Mouse (Mus musculus) cortical plate, adult 2 months (tissue): ENCODE results near the gene Ncl. TPM values are rescaled to one million over a fixed set of nuclear protein-coding genes. Genes with fewer than 3 reads are reported as not detected.
A peak's percentile ranks its signal among the peaks of the same experiment; 100 is the strongest.

Experiments used
- H3K27ac ChIP-seq: fragments of 200-500 bp; 2 replicates; pipeline ENCODE4 v1.5.1; 2012; ENCODE audit warnings: low read length, control low read depth, inconsistent platforms; ENCODE audit not compliant: insufficient read depth
- H3K4me1 ChIP-seq: fragments of 200-500 bp; 2 replicates; pipeline ENCODE4 v1.6.1; 2011; ENCODE audit warnings: low read length; ENCODE audit not compliant: control insufficient read depth, insufficient read depth
- H3K4me3 ChIP-seq: fragments of 200-500 bp; 2 replicates; pipeline ENCODE4 v1.5.1; 2011; ENCODE audit warnings: mild to moderate bottlenecking, low read length, control low read depth; ENCODE audit not compliant: insufficient read depth
- CTCF ChIP-seq: fragments of 200-500 bp; IDR thresholded peaks from 2 replicates; pipeline ENCODE4 v1.5.1; 2011; ENCODE audit warnings: mild to moderate bottlenecking, control low read depth, low read length; ENCODE audit not compliant: insufficient read depth; ENCODE audit errors: extremely low read depth
- POLR2A ChIP-seq: fragments of 200-500 bp; IDR thresholded peaks from 2 replicates; pipeline ENCODE4 v1.6.1; 2011; ENCODE audit warnings: mild to moderate bottlenecking, low read length, control low read depth; ENCODE audit not compliant: insufficient read depth; ENCODE audit errors: extremely low read depth
- polyA plus RNA-seq: library from polyadenylated mRNA; depleted of rRNA; stranded (reverse); fragments of >200 nt; gene quantifications from 2 replicates; pipeline ENCODE4 v1.2.3, GENCODE M21; 2012

Ncl gene
- polyA plus RNA-seq, 1 experiment, result 103 TPM

DNA sequence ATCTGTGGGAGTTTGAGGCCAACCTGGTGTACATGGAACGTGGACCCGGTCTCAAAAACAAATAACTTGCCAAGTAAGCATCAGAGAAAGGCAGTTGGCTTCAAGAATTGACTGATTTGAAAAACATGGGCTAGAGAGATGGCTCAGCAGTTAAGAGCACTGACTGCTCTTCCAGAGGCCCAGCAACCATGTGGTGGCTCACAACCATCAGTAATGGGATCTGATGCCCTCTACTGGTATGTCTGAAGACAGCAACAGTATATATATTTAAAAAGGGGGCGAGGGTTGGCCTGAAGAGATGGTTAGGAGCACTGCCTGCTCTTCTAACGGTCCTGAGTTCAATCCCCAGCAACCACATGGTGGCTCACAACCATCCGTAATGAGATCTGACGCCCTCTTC is 4.5 kb upstream of the Ncl start:
- no peak overlapping the region for H3K27ac ChIP-seq
- peaks cover 7% of the 10 kb centered on the region for H3K4me1 ChIP-seq
- no peak overlapping the region for H3K4me3 ChIP-seq
- TF ChIP-seq CTCF (peak; percentile 26), POLR2A (no peak)

DNA sequence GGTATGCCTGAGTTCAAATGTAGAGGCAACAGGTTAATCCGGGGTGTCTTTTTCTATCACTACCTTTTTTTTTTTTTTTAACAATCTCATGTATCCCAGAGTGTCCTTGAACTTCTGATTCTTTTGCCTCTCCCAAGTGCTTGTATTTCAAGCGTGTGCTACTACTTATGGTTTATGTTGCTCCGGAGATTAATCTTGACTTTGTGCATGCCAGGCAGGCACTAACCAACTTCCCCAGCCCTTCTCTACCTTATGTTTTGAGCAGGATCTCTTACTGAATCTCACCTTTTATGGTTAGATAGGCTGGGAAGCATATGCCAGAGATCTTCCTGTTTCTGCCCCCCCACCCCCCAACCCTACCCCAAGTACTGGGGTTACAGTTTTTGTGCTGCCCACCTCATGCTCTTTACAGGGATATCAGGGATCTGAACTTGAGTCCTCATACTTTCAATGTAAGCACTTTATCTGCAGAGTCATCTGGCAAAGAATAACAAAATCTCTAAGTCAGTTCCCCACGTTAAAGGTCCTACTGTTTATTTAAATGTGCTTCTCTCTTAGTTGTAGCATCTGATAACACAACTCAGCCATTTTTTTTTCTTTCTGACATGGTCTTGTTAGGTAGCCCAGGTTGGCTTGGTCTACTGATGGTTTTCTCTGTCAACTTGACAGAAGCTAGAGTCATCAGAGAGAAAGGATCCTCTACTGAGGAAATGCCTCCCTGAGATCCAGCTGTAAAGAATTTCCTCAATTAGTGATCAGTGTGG is 2.8 kb upstream of the Ncl start:
- no peak for TF ChIP-seq POLR2A
- no peak for TF ChIP-seq CTCF
- Histone ChIP-seq H3K27ac (no peak overlapping the region), H3K4me1 (peaks cover 9% of the 10 kb centered on the region), H3K4me3 (no peak overlapping the region)

DNA sequence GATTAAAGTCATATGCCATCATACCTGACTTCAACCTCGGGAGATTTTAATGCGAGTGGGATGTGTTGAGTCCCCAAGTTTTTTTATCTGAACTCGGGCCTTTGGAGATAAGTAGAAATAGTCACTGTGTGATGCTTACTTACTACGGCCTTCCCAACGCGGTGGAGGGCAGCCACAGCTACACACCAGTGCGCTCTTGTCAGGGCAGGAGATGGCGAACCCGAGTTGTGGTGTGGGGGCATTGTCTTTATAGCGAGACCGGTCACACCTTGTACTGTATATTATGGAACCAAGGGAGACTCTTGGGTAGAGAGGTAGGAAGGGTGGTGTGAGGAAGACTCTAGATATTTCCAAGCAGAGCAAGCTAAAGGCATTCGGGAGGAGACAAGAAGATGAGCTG is 1.2 kb upstream of the Ncl start:
- TF ChIP-seq CTCF, result no peak
- no peak for TF ChIP-seq POLR2A
- Histone ChIP-seq H3K4me1 (peaks cover 9% of the 10 kb centered on the region), H3K4me3 (peak overlapping the region; percentile 71), H3K27ac (no peak overlapping the region)

DNA sequence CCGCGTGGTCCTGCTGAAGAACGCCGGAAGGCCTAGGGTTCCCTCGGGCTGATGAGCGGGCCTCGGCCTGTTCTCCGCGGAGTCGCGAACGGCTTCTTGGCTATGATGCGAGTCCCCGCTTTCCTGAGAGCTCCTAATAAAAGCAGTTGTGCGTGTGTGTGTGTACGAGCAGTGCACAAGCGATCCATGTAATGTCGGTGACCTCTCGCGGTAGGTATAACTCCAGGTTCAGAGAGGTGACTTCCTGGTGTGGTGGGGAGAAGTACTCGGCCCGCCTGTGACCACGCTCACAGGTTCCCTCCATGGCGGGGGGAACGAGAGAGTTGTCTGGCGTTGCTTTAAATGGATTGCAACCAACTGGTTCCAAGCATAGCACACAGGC is 589 bp upstream of the Ncl start:
- peak overlapping the region; percentile 71 for H3K4me3 ChIP-seq
- TF ChIP-seq CTCF (no peak), POLR2A (no peak)
- H3K4me1 ChIP-seq, result peaks cover 9% of the 10 kb centered on the region
- no peak overlapping the region for H3K27ac ChIP-seq

DNA sequence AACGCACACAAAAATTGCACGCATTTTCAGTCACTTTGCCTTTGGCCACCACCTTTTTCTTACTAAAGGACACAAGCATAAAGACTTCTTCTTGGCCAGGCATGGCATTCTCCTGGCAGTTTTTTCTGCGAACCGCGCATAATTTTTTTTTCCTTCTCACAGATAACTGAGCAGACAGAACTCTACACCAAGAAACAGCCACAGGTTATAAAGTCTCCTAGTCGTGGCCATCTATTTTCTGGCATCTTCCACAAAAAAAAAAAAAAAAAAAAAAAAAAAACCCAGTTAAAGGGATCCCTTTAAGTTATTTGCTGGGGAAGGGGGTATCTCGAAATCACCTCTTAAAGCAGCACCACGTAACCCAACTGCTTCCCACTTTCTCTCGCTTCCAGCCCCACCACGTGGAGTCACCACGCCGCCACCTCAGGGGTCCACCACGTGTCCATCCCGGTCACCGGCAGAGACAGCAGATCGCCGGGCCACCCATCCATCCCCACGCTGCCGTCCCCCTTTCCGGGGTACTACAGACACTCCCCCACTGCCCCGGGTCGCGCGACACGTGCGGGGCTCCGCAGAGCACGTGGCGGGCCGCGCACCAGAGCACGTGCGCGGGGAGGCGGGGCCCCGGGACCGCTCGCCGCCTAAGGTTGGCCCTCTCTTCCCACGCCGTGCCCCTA is 833 bp downstream of the Ncl start:
- TF ChIP-seq POLR2A (no peak), CTCF (no peak)
- Histone ChIP-seq H3K27ac (peak overlapping the region; percentile 99), H3K4me3 (peak overlapping the region; percentile 71), H3K4me1 (peaks cover 9% of the 10 kb centered on the region)

DNA sequence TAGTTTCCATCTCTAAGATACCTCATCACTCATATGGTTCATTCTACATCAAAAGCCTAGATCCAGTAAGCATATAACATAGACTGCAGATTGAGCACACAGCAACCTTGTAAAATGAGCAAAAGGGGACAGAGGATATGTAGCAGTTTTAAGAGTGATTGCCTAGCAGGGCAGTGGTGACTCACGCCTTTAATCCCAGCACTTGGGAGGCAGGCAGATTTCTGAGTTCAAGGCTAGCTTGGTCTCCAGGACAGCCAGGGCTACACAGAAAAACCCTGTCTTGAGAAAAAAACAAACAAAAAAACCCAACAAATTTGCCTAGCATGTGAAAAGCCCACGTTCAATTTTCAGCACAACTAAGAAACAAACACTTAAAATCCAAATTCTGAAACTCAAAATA is 5.0 kb downstream of the Ncl start:
- TF ChIP-seq POLR2A (no peak), CTCF (no peak)
- no peak overlapping the region for H3K4me3 ChIP-seq
- H3K27ac ChIP-seq, result no peak overlapping the region
- peaks cover 2% of the 10 kb centered on the region; the same call in 1 of the 2 replicates for H3K4me1 ChIP-seq

DNA sequence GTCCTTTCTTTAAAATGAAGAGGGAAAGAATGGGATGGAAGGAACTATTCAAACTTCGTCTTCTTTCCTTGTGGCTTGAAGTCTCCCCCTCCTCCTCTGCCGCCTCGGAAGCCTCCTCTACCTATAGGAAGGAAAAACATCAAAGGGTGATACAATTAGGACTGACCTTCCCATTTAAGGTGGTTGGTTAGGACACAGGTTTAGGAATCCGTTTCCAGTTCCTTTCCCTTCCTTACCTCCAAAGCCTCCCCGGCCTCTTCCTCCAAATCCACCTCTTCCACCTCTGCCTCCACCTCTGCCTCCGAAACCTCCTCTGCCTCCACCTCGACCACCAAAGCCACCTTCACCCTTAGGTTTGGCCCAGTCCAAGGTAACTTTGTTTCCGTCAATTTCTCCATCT is 8.6 kb downstream of the Ncl start:
- Histone ChIP-seq H3K4me1 (no peaks in the 10 kb centered on the region), H3K4me3 (no peak overlapping the region), H3K27ac (no peak overlapping the region)
- TF ChIP-seq POLR2A, result no peak
- TF ChIP-seq CTCF, result no peak

DNA sequence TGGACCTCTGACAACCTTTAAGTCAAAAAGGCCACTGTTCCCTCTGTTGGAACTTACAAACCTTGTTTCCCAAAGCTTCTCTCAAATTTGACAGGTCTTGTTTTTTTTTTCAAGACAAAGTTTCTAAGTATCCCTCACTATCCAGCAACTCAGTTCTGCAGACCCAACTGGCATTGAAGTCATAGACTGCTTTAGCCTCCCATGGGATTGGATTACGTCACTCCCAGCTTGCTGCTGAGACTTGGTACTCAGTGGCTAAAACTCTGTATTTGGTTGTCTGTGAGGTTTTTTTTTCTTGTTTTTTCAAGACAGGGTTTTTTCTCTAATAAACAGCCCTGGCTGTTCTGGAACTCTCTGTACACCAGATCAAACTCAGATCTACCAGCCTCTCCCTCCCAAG is 9.5 kb downstream of the Ncl start:
- Histone ChIP-seq H3K4me1 (no peaks in the 10 kb centered on the region), H3K27ac (no peak overlapping the region)
- TF ChIP-seq POLR2A (no peak), CTCF (no peak)

DNA sequence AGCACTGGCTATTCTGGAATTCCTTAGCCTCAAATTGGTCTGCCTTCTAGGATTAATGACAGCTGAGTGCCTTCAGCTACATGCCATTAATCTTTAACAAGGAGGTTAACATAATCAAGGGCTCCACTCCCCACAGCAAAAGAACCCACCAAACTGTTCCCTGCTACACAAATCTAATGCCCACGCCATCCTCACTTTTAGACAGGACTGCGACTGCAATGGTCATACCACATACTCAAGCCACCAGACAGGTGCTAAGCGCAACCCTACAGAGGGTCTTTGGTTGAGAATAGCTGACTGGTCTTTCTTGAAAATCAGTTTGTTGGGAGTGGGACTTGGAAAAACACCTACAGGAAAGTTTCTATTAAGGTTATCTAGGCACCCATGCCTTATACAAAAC is 10.0 kb downstream of the Ncl start:
- H3K4me3 ChIP-seq, result no peak overlapping the region
- TF ChIP-seq POLR2A (no peak), CTCF (no peak)

More for the DNA sequence above, 9.5 kb downstream of the Ncl start:
- H3K4me3 ChIP-seq, result no peak overlapping the region

DNA sequence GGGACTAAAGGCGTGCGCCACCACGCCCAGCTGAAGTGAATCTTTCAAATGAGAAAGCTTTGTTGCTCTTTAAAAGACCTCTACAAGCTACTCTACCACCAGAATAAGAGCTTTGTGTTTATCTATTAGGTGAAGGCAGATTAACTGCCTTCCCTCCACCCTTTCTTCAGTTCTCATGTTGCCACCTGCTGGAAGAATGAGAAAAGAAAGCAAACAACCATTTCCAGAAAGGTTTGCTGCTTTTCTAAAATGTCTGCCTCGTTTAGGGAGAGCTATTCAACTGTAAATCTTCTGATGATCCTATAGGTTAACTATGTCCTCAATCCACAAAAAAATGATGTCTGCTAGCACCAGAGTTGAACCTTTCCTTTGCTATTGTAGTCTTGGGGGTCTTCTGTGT is 10.4 kb downstream of the Ncl start:
- TF ChIP-seq POLR2A, result no peak
- no peak for TF ChIP-seq CTCF

More for the DNA sequence above, 10.0 kb downstream of the Ncl start:
- H3K27ac ChIP-seq, result no peak overlapping the region
- no peaks in the 10 kb centered on the region for H3K4me1 ChIP-seq

More for the DNA sequence above, 10.4 kb downstream of the Ncl start:
- no peak overlapping the region for H3K4me3 ChIP-seq
- no peak overlapping the region for H3K27ac ChIP-seq
- H3K4me1 ChIP-seq, result no peaks in the 10 kb centered on the region
